Mouse (Mus musculus): ENCODE measurements around the gene Rhbdd1.

DNA sequence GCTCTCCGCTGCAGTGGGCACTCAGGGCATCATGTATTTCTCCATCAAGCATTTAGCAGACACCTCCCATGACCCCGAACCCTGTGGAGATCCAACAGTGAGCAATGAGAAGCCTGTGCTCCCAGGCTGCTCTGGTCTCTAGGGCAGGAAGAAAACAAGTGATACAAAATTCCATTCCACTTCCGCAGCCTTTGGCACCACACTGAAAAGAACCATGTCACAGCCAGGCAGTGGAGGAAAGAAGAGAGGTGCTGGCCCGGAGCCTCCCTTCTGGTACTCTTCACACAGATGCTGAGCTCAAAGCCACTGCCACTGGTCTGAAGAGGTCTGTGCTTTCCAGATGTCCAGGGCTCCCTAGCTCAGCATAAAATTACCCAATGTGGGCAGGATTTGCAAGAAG lies 144.8 kb downstream of the Rhbdd1 start:
- TF ChIP-seq CTCF (IDR thresholded peaks at IDR 0.05; ENCODE audit: control insufficient read depth, insufficient read depth, insufficient read length), result no peak
- no peak for TF ChIP-seq CEBPB (IDR thresholded peaks at IDR 0.05; ENCODE audit: low read depth)
- no peak for TF ChIP-seq FOSL1 (IDR thresholded peaks at IDR 0.05; ENCODE audit: insufficient read depth, low read length, poor library complexity, severe bottlenecking)
- no peak for TF ChIP-seq MYOD1 (IDR thresholded peaks at IDR 0.05; ENCODE audit: control insufficient read depth, insufficient read length, low read depth)

Data from C2C12 (cell line).